ENCODE assay signal across 10 mouse cellular contexts in genomic region chr7:25274996-25275395, GRCm38 (mm10). TPM values are rescaled to one million over a fixed set of nuclear protein-coding genes. Genes with fewer than 3 reads are reported as not detected.
A peak's percentile ranks its signal among the peaks of the same experiment; 100 is the strongest.
DNase-seq lines count a peak whose midpoint lies in the region; ATAC-seq and TF ChIP-seq lines count a peak whose summit lies in the region.
"Had no signal": no experiment of that assay in that cellular context is flagged by ENCODE, and none has a peak within 500 bp of the region (broad histone marks: within the 10 kb centered on the region; RNA-seq: fewer than 3 reads in every experiment).

No protein-coding gene starts in this region.

- H3K36me3 ChIP-seq in lung, postnatal 0 days (ENCODE audit: insufficient read depth, low read length): no peaks in the 10 kb centered on the region
- H3K36me3 ChIP-seq in embryonic facial prominence, embryonic 13.5 days: peaks cover 40% of the 10 kb centered on the region
- peaks cover 13% of the 10 kb centered on the region for H3K36me3 ChIP-seq in liver, embryonic 16.5 days (ENCODE audit: control insufficient read depth, insufficient read depth)

- no peaks in the 10 kb centered on the region for H3K9me3 ChIP-seq in lung, postnatal 0 days (ENCODE audit: low read length)
- H3K9me3 ChIP-seq in embryonic facial prominence, embryonic 13.5 days: no peaks in the 10 kb centered on the region
- no peaks in the 10 kb centered on the region for H3K9me3 ChIP-seq in liver, embryonic 16.5 days (replicated peaks; ENCODE audit: control insufficient read depth, low read length)

- TF ChIP-seq CTCF in lung, postnatal 0 days (IDR thresholded peaks at IDR 0.05): no peak

- H3K27ac ChIP-seq in lung, postnatal 0 days (ENCODE audit: low read length): no peak overlapping the region
- peak overlapping the region; percentile 100 for H3K27ac ChIP-seq in embryonic facial prominence, embryonic 13.5 days
- peak overlapping the region; percentile 92 for H3K27ac ChIP-seq in liver, embryonic 16.5 days (ENCODE audit: low read length)

- peaks cover 18% of the 10 kb centered on the region for H3K4me1 ChIP-seq in lung, postnatal 0 days (ENCODE audit: insufficient read depth, low read depth, low read length)
- H3K4me1 ChIP-seq in embryonic facial prominence, embryonic 13.5 days: peaks cover 59% of the 10 kb centered on the region
- H3K4me1 ChIP-seq in liver, embryonic 16.5 days (ENCODE audit: control insufficient read depth, low read depth, low read length): peaks cover 76% of the 10 kb centered on the region

- peak; percentile 85 for DNase-seq in heart, adult 11 months
- DNase-seq in heart, adult 9 months (ENCODE audit: low spot score in 2 of 2): no peak
- DNase-seq in lung, postnatal 0 days (ENCODE audit: low spot score): no peak
- DNase-seq in lung, postnatal 10 days: no peak
- no peak for DNase-seq in left cerebral cortex, postnatal 4 days
- DNase-seq in left cerebral cortex, postnatal 36 days (ENCODE audit: low spot score in 2 of 2): no peak
- DNase-seq: kidney, adult 9 months had no signal

- WGBS in lung, postnatal 0 days: 91% methylated on average over 3 of the region's 3 CpGs
- WGBS in embryonic facial prominence, embryonic 13.5 days: 83% methylated on average over 3 of the region's 3 CpGs
- WGBS in liver, embryonic 16.5 days (ENCODE audit: insufficient replicate concordance): 76% methylated on average over 3 of the region's 3 CpGs

- peak overlapping the region; percentile 12; the same call in 1 of the 2 replicates for H3K9ac ChIP-seq in lung, postnatal 0 days (replicated peaks; ENCODE audit: low read depth)
- H3K9ac ChIP-seq in embryonic facial prominence, embryonic 13.5 days: peak overlapping the region; percentile 58; the same call in 1 of the 2 replicates
- H3K9ac ChIP-seq in liver, embryonic 16.5 days (ENCODE audit: low read depth, low read length): peak overlapping the region; percentile 37

- intact Hi-C loops in left cerebral cortex, postnatal 4 days (cut with DNase I): no loop called here
- intact Hi-C loops in left cerebral cortex, postnatal 36 days (cut with DNase I): no loop called here

- no peaks in the 10 kb centered on the region for H3K27me3 ChIP-seq in lung, postnatal 0 days (replicated peaks; ENCODE audit: insufficient read depth, low read length)
- H3K27me3 ChIP-seq in embryonic facial prominence, embryonic 13.5 days: no peaks in the 10 kb centered on the region
- no peaks in the 10 kb centered on the region for H3K27me3 ChIP-seq in liver, embryonic 16.5 days (ENCODE audit: control insufficient read depth, insufficient read depth, low read depth, low read length)

- TF ChIP-seq EP300 in lung, postnatal 0 days (IDR thresholded peaks at IDR 0.05): no peak

- H3K4me3 ChIP-seq in lung, postnatal 0 days (ENCODE audit: low read depth, low read length): no peak overlapping the region
- H3K4me3 ChIP-seq in embryonic facial prominence, embryonic 13.5 days: no peak overlapping the region
- no peak overlapping the region for H3K4me3 ChIP-seq in liver, embryonic 16.5 days (ENCODE audit: low read depth, low read length)

- H3K4me2 ChIP-seq in lung, postnatal 0 days (replicated peaks; ENCODE audit: low read depth, low read length): no peak overlapping the region
- peak overlapping the region; percentile 16; the same call in 1 of the 2 replicates for H3K4me2 ChIP-seq in embryonic facial prominence, embryonic 13.5 days
- peak overlapping the region; percentile 59; the same call in 1 of the 2 replicates for H3K4me2 ChIP-seq in liver, embryonic 16.5 days (ENCODE audit: low read depth, low read length)

- no peak for ATAC-seq in lung, postnatal 0 days
- ATAC-seq in embryonic facial prominence, embryonic 13.5 days (ENCODE audit: insufficient number of reproducible peaks, insufficient read depth, low FRiP score, low TSS enrichment, low read depth): no peak
- no peak for ATAC-seq in liver, embryonic 16.5 days (ENCODE audit: low read depth)

RNA-seq across cellular contexts. Expression of gene Cic, which starts 7.5 kb away (rescaled TPM):
- 26.5 and 31.9 TPM in 2 replicates for polyA plus RNA-seq in lung, postnatal 0 days (2015; fragmentation: Nextera tagmentation; extraction: Ambion mirVana)
- polyA plus RNA-seq in embryonic facial prominence, embryonic 13.5 days (2015; fragmentation: Nextera tagmentation; extraction: Ambion mirVana): 46.2 and 47.4 TPM in 2 replicates
- 9.5 and 10.8 TPM in 2 replicates for polyA plus RNA-seq in liver, embryonic 16.5 days (2015; fragmentation: Nextera tagmentation; extraction: Ambion mirVana)
- total RNA-seq in left cerebral cortex, postnatal 4 days (2021): 100 to 1,000 TPM; 324 to 333 TPM
- total RNA-seq in left cerebral cortex, postnatal 36 days (2021): 100 to 1,000 TPM; 206 to 234 TPM

RNA-seq across cellular contexts. Expression of gene Pafah1b3, which starts 22.8 kb away (rescaled TPM):
- polyA plus RNA-seq in lung, postnatal 0 days (2015; fragmentation: Nextera tagmentation; extraction: Ambion mirVana): 83.8 and 87.1 TPM in 2 replicates
- polyA plus RNA-seq in embryonic facial prominence, embryonic 13.5 days (2015; fragmentation: Nextera tagmentation; extraction: Ambion mirVana): 315 and 322 TPM in 2 replicates
- 25.6 and 26.2 TPM in 2 replicates for polyA plus RNA-seq in liver, embryonic 16.5 days (2015; fragmentation: Nextera tagmentation; extraction: Ambion mirVana)
- total RNA-seq in left cerebral cortex, postnatal 4 days (2021): 100 to 1,000 TPM; 234 to 250 TPM
- 10 to 100 TPM; 24.0 to 25.5 TPM for total RNA-seq in left cerebral cortex, postnatal 36 days (2021)

RNA-seq across cellular contexts. Expression of gene Erf, which starts 24.4 kb away (rescaled TPM):
- 8.7 and 10.3 TPM in 2 replicates for polyA plus RNA-seq in lung, postnatal 0 days (2015; fragmentation: Nextera tagmentation; extraction: Ambion mirVana)
- polyA plus RNA-seq in embryonic facial prominence, embryonic 13.5 days (2015; fragmentation: Nextera tagmentation; extraction: Ambion mirVana): 22.2 and 25.3 TPM in 2 replicates
- 3.4 and 3.6 TPM in 2 replicates for polyA plus RNA-seq in liver, embryonic 16.5 days (2015; fragmentation: Nextera tagmentation; extraction: Ambion mirVana)
- 10 to 100 TPM; 29.4 to 36.1 TPM for total RNA-seq in left cerebral cortex, postnatal 4 days (2021)
- 10 to 100 TPM; 55.8 to 76.2 TPM for total RNA-seq in left cerebral cortex, postnatal 36 days (2021)

RNA-seq across cellular contexts. Expression of gene Prr19, which starts 26.2 kb away (rescaled TPM):
- not detected in 2 replicates for polyA plus RNA-seq in lung, postnatal 0 days (2015; fragmentation: Nextera tagmentation; extraction: Ambion mirVana)
- 0.60 and 0.92 TPM in 2 replicates for polyA plus RNA-seq in embryonic facial prominence, embryonic 13.5 days (2015; fragmentation: Nextera tagmentation; extraction: Ambion mirVana)
- 0.09 TPM in 1 of 2 replicates, not detected in the other for polyA plus RNA-seq in liver, embryonic 16.5 days (2015; fragmentation: Nextera tagmentation; extraction: Ambion mirVana)
- under 1 TPM; 0.52 to 0.87 TPM for total RNA-seq in left cerebral cortex, postnatal 4 days (2021)
- total RNA-seq in left cerebral cortex, postnatal 36 days (2021): not detected
- total RNA-seq: gastrocnemius, adult 8-10 months had no signal

RNA-seq across cellular contexts. Expression of gene Tmem145, which starts 30.9 kb away (rescaled TPM):
- 0.08 TPM in 1 of 2 replicates, not detected in the other for polyA plus RNA-seq in lung, postnatal 0 days (2015; fragmentation: Nextera tagmentation; extraction: Ambion mirVana)
- 2.2 and 2.5 TPM in 2 replicates for polyA plus RNA-seq in embryonic facial prominence, embryonic 13.5 days (2015; fragmentation: Nextera tagmentation; extraction: Ambion mirVana)
- 0.07 TPM in 1 of 2 replicates, not detected in the other for polyA plus RNA-seq in liver, embryonic 16.5 days (2015; fragmentation: Nextera tagmentation; extraction: Ambion mirVana)
- 100 to 1,000 TPM in 1 of 2 experiments, 10 to 100 TPM in 1; 99.6 to 104 TPM for total RNA-seq in left cerebral cortex, postnatal 4 days (2021)
- 10 to 100 TPM; 44.4 to 57.4 TPM for total RNA-seq in left cerebral cortex, postnatal 36 days (2021)
- total RNA-seq: gastrocnemius, adult 8-10 months had no signal
